Mouse (Mus musculus): Measurements from ENCODE around the gene Sec61g.

DNA sequence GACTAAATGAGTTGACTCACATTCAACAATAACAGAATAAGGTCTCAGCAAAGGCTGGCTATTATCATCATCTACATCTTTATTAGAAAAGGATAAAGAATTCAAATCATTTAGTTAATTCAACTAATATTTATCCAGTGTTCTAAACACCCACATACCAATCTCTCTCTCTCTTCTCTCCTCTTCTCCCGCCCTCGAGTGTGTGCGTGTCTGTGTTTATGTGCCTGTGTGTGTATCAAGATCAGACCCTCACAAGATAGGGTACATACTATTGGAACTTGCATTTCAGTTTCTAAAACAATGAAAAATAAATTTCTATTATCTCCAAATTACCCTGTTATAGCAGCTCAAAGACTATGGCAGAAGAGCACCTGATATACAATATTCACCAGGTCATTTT is 5.5 kb downstream of the Sec61g start:
- no peak for TF ChIP-seq GATA1 (IDR thresholded peaks at IDR 0.05; ENCODE audit: borderline replicate concordance, low read length)
- TF ChIP-seq FLI1 (IDR thresholded peaks at IDR 0.05; ENCODE audit: low read length) = no peak

Data from megakaryocyte, embryonic 14.5 days (primary cell).